Mouse (Mus musculus) hindbrain, postnatal 0 days (tissue): Measurements from ENCODE around the gene Ccdc184. TPM values are rescaled to one million over a fixed set of nuclear protein-coding genes. Genes with fewer than 3 reads are reported as not detected.
A peak's percentile ranks its signal among the peaks of the same experiment; 100 is the strongest.

ENCODE experiments used
- ATAC-seq: fragments of 200-750 bp; cut with Nextera tagmentation; 2 replicates; pipeline ENCODE4 v1.8.0; 2017; ENCODE audit warnings: mild to moderate bottlenecking, moderate TSS enrichment, moderate library complexity
- DNase-seq: peaks from one replicate; pipeline ENCODE4 v3.0.0-alpha.2; 2015; ENCODE audit warnings: low spot score
- H3K27ac ChIP-seq: fragments of 300-500 bp; sonication (generic); 2 replicates; pipeline ENCODE4 v1.5.1; 2014; ENCODE audit warnings: mild to moderate bottlenecking
- H3K27me3 ChIP-seq: fragments of 300-500 bp; sonication (generic); 2 replicates; pipeline ENCODE4 v1.6.1; 2014; ENCODE audit warnings: low read length, mixed read lengths; ENCODE audit not compliant: insufficient read depth
- H3K36me3 ChIP-seq: fragments of 300-500 bp; sonication (generic); 2 replicates; pipeline ENCODE4 v1.6.1; 2014; ENCODE audit warnings: low read length, mixed read lengths; ENCODE audit not compliant: insufficient read depth
- H3K4me1 ChIP-seq: fragments of 300-500 bp; sonication (generic); 2 replicates; pipeline ENCODE4 v1.6.1; 2014; ENCODE audit warnings: antibody characterized with exemption, low read length, mixed read lengths; ENCODE audit not compliant: insufficient read depth
- H3K4me2 ChIP-seq: fragments of 300-500 bp; sonication (generic); 2 replicates; pipeline ENCODE4 v1.6.1; 2014; ENCODE audit warnings: low read depth, mild to moderate bottlenecking, low read length, moderate library complexity, mixed read lengths
- H3K4me3 ChIP-seq: fragments of 300-500 bp; sonication (generic); 2 replicates; pipeline ENCODE4 v1.5.1; 2014; ENCODE audit warnings: low read length
- H3K9ac ChIP-seq: fragments of 300-500 bp; sonication (generic); replicated peaks from 2 replicates; pipeline ENCODE4 v1.6.1; 2014; ENCODE audit warnings: mild to moderate bottlenecking, low read length, moderate library complexity, mixed read lengths
- H3K9me3 ChIP-seq: fragments of 300-500 bp; sonication (generic); 2 replicates; pipeline ENCODE4 v1.6.1; 2016; ENCODE audit warnings: low read length, mixed read lengths
- CTCF ChIP-seq: IDR thresholded peaks from 2 replicates; pipeline ENCODE4 v1.5.1; 2016; ENCODE audit warnings: antibody characterized with exemption, control low read depth, low read depth
- WGBS: fragments of 180-500 bp; shearing (Covaris S2); extraction: QIAGEN DNeasy Blood & Tissue Kit; methylation state at CpG from one replicate; pipeline ENCODE4 v1.1.7; 2014; 5-methylcytosine and 5-hydroxymethylcytosine counted together
- polyA plus RNA-seq: library from polyadenylated mRNA; unstranded; fragments of >200 nt; fragmentation: Nextera tagmentation; extraction: Ambion mirVana; gene quantifications from 2 replicates; pipeline ENCODE4 v1.2.1, GENCODE M21; 2015
- total RNA-seq: library from RNA; depleted of rRNA; stranded (reverse); fragments of >200 nt; gene quantifications from 2 replicates; pipeline ENCODE4 v1.2.3, GENCODE M21; 2014

The Ccdc184 gene
- total and polyA plus RNA-seq, 2 experiments from 2014 or later = 98.0 to 107 TPM

GRCm38 (mm10) chr15:98134034-98134433 lies 32.9 kb upstream of the Ccdc184 start:
- TF ChIP-seq CTCF = no peak
- H3K4me3 ChIP-seq = no peak overlapping the region
- peak; percentile 79; the same call in 1 of the 2 replicates for ATAC-seq
- peaks cover 61% of the 10 kb centered on the region for H3K36me3 ChIP-seq
- peak overlapping the region; percentile 70; the same call in 1 of the 2 replicates for H3K27ac ChIP-seq
- no peaks in the 10 kb centered on the region for H3K27me3 ChIP-seq
- DNase-seq = peak; percentile 48
- WGBS = 70% methylated on average over 4 of the region's 4 CpGs
- H3K9me3 ChIP-seq = no peaks in the 10 kb centered on the region
- no peak overlapping the region for H3K4me2 ChIP-seq
- H3K9ac ChIP-seq = no peak overlapping the region
- H3K4me1 ChIP-seq = no peaks in the 10 kb centered on the region

- no peaks in the 10 kb centered on the region for H3K27me3 ChIP-seq
- H3K27ac ChIP-seq = peak overlapping the region; percentile 70
- peak; percentile 38 for DNase-seq
- WGBS = 63% methylated on average over 3 of the region's 3 CpGs
- no peak overlapping the region for H3K4me3 ChIP-seq
- ATAC-seq = peak; percentile 48; the same call in 1 of the 2 replicates
- H3K9ac ChIP-seq = no peak overlapping the region
- TF ChIP-seq CTCF = no peak
- peaks cover 63% of the 10 kb centered on the region for H3K36me3 ChIP-seq
- no peaks in the 10 kb centered on the region for H3K9me3 ChIP-seq
- no peaks in the 10 kb centered on the region for H3K4me1 ChIP-seq
- no peak overlapping the region for H3K4me2 ChIP-seq
Observed at GRCm38 (mm10) chr15:98134666-98135065, 32.3 kb upstream of the Ccdc184 start.

- no peak for TF ChIP-seq CTCF
- Histone ChIP-seq H3K9me3 (no peaks in the 10 kb centered on the region), H3K9ac (no peak overlapping the region), H3K27ac (peak overlapping the region; percentile 70; the same call in 1 of the 2 replicates), H3K27me3 (no peaks in the 10 kb centered on the region), H3K4me3 (no peak overlapping the region), H3K4me1 (no peaks in the 10 kb centered on the region), H3K36me3 (peaks cover 62% of the 10 kb centered on the region), H3K4me2 (no peak overlapping the region)
- ATAC-seq (no peak), DNase-seq (no peak)
- 95% methylated on average over 13 of the region's 13 CpGs for whole genome bisulfite sequencing
Observed at GRCm38 (mm10) chr15:98135671-98136070, 31.3 kb upstream of the Ccdc184 start.

DNA sequence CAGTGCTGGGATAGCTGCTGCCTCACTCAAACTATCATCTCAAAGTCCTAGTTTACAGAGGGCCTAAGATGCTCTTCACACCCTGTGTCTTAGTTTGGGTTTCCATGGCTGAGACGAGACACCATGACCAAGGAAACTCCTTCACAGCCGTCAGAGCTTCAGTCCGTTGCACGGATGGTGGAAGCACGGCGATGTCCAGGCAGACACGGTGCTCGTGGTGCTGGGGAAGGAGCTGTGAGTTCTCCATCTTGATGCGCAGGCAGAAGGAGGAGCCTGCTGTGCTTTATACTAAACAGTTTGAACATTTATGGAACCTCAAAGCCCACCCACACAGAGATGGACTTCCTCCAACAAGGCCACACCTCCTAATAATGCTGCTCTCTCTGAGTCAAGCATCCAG lies 30.1 kb upstream of the Ccdc184 start:
- H3K4me3 ChIP-seq = no peak overlapping the region
- no peak for TF ChIP-seq CTCF
- ATAC-seq (no peak), DNase-seq (no peak)
- no peaks in the 10 kb centered on the region for H3K4me1 ChIP-seq
- peaks cover 57% of the 10 kb centered on the region for H3K36me3 ChIP-seq
- H3K4me2 ChIP-seq = no peak overlapping the region
- H3K27me3 ChIP-seq = no peaks in the 10 kb centered on the region
- WGBS = 91% methylated on average over 9 of the region's 9 CpGs
- no peak overlapping the region for H3K27ac ChIP-seq
- H3K9ac ChIP-seq = no peak overlapping the region
- no peaks in the 10 kb centered on the region for H3K9me3 ChIP-seq

DNA sequence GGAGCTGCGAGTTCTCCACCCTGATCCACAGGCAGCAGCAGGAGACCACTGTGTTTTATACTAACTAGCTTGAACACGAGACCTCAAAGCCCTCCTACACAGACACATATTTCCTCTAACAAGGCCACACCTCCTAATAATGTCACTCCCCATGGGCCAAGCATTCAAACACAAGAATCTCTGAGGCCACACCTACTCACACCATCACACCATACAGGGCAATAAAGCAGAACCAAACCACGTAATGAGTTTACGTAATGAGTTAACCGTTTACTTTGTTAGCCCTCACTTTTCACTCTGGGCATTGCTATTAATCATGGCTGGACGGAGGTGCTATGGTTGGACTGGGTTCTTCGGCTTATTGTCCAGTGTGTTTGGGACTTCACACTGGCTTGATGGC lies 27.2 kb upstream of the Ccdc184 start:
- ATAC-seq (no peak), DNase-seq (no peak)
- Histone ChIP-seq H3K36me3 (peaks cover 44% of the 10 kb centered on the region), H3K27me3 (no peaks in the 10 kb centered on the region), H3K4me1 (peaks cover 6% of the 10 kb centered on the region; the same call in 1 of the 2 replicates), H3K27ac (no peak overlapping the region), H3K9ac (no peak overlapping the region), H3K9me3 (no peaks in the 10 kb centered on the region), H3K4me3 (no peak overlapping the region), H3K4me2 (no peak overlapping the region)
- 84% methylated on average over 7 of the region's 7 CpGs for WGBS
- no peak for TF ChIP-seq CTCF

GRCm38 (mm10) chr15:98140809-98141208 lies 26.1 kb upstream of the Ccdc184 start:
- TF ChIP-seq CTCF = no peak

DNA sequence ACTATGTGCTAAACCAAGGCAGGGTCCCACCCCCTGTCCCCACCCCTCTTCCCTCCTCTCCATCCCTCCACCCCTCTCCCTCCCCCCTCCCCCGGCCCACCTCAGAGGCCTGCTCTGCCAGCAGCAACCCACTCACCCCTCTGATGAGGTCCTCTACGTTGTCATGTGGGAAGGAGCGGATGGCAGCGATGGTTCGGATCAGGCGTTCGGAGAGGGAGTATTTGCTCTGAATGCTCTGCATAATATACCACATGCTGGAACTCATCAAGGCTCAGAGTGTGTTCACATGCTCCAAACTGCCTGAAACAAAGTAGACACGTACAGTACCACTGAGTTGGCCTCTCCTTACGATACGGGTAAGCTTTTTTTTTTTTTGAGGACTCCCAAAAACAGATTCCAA lies 24.4 kb upstream of the Ccdc184 start:
- no peaks in the 10 kb centered on the region for H3K27me3 ChIP-seq
- DNase-seq = no peak
- no peaks in the 10 kb centered on the region for H3K9me3 ChIP-seq

More at GRCm38 (mm10) chr15:98140809-98141208, 26.1 kb upstream of the Ccdc184 start:
- H3K27ac ChIP-seq = no peak overlapping the region
- WGBS = 94% methylated on average over 5 of the region's 5 CpGs
- DNase-seq (no peak), ATAC-seq (no peak)
- H3K9ac ChIP-seq = no peak overlapping the region
- H3K36me3 ChIP-seq = peaks cover 35% of the 10 kb centered on the region
- H3K4me2 ChIP-seq = no peak overlapping the region
- no peaks in the 10 kb centered on the region for H3K27me3 ChIP-seq
- H3K9me3 ChIP-seq = no peaks in the 10 kb centered on the region
- H3K4me1 ChIP-seq = peaks cover 7% of the 10 kb centered on the region; the same call in 1 of the 2 replicates
- H3K4me3 ChIP-seq = no peak overlapping the region

More for the DNA sequence above, 24.4 kb upstream of the Ccdc184 start:
- no peak for ATAC-seq
- H3K4me3 ChIP-seq = no peak overlapping the region
- H3K27ac ChIP-seq = no peak overlapping the region
- no peak overlapping the region for H3K4me2 ChIP-seq
- WGBS = 82% methylated on average over 10 of the region's 10 CpGs
- no peak for TF ChIP-seq CTCF
- peaks cover 27% of the 10 kb centered on the region for H3K36me3 ChIP-seq
- H3K9ac ChIP-seq = no peak overlapping the region
- peaks cover 7% of the 10 kb centered on the region; the same call in 1 of the 2 replicates for H3K4me1 ChIP-seq
